Mouse (Mus musculus): ENCODE results near the gene 7530416G11Rik.

The 7530416G11Rik gene

DNA sequence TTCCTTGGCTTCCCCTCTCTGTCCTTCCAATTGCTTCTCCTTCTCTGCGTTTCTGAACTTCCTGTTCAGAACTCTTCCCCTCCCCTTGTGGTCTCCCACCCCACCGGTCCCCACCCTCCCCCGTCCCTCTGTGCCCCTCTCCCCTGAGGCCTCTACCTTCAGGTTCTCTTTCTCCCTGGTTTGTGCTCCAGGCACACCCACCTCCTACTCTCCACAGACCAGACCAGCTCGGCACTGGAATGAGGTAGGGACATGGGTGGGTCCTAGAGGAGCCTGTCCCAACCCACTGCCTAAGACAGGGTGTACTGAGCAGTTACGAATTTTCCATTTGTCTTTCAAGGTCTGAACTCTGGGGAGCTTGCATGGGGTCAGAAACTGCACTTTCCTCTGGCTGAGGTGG is 23.1 kb downstream of the 7530416G11Rik start:
- no peak for DNase-seq (ENCODE audit: low spot score)

DNA sequence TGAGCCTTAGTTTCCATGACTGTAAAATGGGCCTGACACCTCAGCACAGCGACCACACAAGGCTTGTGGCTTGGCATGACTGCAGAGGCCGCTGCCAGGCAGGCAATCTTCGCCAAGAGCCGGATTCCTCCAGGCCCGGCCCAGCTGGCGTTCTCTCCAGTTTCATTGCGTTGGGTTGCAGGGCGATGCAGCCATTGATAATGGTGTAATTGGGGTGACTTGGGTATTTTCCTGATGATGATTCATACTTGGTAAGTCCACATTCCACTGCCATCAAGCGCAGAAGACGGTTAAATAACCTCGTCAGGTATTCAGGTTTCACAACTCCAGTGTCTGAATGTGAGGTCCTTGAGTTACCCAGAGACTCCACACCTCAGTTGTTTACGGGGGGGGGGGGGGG is 23.7 kb downstream of the 7530416G11Rik start:
- DNase-seq (ENCODE audit: low spot score): no peak

DNA sequence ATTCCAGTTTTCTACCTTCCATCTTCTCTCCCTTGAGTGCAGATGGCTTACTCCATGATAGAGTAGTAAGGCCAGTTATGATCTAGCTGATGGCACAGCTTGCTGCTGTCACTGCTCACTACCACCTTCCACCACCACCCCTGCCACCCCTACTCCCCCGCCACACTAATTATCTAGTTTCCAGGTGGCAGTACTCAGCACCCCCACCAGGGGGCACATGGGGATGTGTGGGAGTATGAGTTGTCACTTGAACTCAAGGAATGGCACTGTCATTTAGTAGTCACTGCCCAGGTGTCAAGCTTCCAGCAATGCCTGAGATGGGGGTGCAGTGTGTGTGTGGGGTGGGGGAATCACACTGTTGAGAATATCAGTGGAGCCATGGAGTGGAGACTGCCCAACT is 25.4 kb downstream of the 7530416G11Rik start:
- DNase-seq (ENCODE audit: low spot score): peak; percentile 78

DNA sequence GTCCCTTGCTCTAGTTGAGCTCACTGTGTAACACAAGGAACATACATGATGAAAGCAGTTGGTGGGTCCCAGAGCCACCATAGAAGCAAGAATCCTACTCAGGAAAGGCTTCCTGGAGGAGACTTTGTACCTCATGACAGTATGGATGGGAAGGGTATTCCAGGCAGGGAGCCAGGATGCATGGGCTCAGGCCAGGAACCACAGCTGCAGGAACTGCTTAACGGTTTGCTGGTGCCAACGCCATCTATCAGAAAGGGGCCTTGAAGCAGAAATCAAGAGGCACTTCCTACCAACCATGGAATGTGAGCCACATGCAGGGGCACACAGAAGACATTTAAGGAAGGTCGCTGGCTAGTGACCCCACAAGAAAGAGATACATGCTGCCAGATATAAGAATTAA is 28.3 kb downstream of the 7530416G11Rik start:
- no peak for DNase-seq (ENCODE audit: low spot score)

DNA sequence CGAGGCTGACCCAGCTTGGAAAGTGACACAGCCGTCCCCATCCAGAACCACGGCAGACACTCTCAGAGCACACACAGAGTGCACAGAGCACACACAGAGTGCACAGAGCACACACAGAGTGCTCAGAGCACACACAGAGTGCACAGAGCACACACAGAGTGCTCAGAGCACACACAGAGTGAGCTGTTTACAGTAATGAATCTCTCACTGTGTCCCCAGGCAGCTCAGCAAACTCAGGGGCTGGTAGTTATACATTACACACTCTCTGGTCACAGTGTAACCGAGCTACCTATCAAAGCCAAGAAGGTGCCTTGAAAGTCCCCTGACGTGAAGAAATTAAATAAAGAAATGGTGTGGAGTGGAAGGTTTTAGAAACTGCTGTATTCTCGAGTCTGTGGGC is 33.6 kb downstream of the 7530416G11Rik start:
- no peak for DNase-seq (ENCODE audit: low spot score)

DNA sequence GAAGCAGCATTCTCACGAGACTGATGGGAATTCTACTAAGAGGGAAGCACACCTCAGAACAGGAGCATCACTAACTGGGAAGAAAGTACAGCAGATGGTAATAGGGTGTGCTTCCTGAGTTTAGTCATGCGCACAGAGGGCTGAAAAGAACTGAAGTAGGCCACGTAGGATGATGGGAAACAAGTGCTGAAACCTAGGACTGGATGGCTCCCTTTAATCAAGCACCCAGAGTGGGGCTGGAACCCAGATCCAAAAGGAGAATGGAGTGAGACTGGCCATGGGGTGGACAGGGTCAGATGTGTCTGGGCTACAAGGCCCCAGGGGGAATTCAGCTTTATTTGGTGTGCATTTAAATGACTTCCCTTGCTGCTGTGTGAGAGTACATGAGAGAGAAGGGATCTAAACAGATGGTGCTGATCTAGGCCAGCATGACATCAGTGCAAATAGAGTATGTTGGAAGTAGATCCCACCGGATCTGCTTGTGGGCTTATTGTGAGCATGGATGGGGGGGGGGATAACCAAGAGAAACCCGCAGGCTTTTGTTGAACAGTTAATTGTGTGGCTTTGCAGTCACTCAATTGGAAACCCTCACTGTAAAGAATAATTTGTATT is 36.5 kb downstream of the 7530416G11Rik start:
- DNase-seq (ENCODE audit: low spot score): no peak

DNA sequence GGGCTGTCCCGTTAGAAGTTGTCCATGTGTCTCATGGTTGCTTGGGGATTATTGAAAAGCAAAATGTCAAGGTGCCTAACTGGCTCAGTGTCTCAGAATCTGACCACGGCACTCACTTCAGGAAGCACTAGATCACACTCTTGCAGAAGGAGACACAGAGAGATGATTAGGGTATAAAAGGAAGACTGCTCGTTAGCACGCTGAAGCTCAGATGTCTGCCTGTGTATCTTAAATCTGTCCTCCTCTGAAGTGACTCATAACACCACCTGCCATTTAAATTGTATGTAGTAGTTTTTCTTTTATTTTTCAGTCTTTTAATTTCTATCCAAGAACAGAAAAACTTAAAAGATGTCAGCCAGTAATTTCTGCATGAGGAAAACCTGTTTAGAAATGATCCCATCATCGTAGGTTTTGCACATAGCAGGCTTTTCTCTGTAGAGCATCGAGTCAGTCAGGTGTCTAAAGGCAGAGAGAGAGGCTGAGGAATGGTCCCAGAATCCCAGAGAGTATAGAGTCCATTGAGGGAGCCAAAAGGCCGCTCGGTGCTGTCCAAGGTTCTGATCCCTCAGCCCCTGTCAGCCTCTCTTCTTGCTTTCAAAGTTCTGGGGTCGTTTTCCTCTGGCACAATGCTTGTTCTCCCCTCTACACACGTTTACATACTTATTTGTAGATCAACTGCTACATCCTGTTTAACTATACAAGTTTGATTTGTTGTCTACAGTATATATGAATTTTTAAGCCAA is 38.0 kb downstream of the 7530416G11Rik start:
- DNase-seq (ENCODE audit: low spot score): peak; percentile 67

DNA sequence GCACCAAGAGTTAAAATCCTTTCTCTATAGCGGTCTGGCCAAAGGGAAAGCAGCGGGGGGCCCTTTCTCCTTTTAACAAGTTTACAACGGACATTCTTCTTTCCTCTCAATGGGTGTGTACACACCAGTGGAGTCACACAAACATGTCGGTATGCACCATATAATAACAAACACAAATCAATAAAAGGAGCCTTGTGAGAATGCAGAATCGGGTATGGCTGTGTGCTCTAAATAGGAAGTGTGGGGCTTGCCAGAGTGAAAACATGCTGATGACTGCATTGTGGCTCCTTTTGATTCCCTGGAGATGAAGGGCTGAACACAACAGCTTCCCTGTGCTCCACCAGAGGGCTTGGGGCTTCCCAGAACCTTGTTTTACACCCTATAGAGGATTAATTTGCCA is 38.8 kb downstream of the 7530416G11Rik start:
- peak; percentile 54 for DNase-seq (ENCODE audit: low spot score)

DNA sequence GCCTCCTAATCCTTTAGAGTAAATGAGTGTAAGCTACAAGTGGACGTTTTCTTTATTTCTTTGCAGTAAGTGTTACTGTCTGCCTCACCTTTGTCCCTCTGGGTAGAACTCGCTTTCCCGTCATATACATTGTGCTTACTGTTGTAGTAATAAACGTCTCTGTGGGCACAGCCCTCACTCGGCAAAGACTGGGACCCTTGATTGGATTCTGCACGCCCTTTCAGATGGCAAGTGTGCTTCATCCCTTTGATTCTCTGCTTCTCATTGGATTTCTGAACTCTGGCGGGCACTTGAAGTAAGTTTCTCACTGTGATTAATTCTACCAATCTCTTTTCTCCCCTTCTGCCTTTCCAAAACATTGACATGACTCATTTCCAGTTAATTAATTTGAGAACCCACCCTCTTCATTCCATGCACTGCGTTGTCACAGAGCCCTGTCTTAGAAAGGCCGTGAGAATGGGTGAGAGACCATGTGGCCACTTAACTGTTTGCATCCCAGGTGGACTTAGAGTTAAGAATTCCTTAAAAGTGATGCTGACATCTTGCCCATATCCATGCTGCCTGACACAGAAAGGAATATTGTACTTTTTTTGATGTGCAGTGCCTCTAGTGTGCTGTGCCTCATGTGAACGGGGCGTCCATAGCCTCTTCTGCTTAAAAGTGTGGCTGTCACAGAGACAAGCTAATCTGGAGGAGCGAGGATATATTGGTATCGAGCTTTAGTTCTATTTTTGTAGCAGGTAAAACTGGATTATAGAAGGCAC is 39.8 kb downstream of the 7530416G11Rik start:
- no peak for DNase-seq (ENCODE audit: low spot score)

DNA sequence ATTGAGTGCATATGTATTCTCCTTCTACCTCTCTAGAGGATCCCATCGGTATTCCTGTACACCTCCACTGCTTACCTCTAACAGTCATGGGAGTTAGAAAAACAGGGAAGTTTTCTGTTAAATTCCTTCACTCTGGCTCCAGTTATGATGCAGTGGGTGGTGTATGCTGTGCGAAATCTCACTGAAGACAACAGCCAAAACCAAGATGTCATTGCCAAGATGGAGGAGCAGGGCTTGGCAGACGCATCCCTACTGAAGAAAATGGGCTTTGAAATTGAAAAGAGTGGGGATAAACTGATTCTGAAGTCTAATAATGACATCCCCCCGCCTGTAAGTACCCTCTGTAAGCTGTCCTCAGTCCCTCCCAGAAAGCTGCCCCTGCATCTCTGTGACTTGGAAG is 40.9 kb downstream of the 7530416G11Rik start:
- no peak for DNase-seq (ENCODE audit: low spot score)

DNA sequence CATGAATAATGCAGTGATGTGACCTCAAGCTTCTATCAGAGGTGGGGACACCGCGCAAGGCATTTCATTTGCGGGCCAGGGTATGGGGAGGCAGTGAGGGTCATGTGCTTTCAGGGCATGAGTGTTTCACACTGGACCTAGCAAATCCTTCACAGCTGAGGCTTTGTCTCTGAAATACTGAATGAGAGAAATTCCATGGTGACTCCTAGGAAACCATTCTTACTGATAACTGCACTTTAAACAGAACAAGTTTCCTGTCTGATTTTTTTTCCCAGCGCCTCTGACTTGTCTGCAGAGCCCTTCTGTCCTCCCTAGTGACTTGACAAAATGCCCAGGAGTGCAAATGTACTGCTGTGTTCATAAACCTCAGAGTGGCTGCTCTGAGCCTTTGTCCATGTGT is 41.5 kb downstream of the 7530416G11Rik start:
- DNase-seq (ENCODE audit: low spot score): no peak

DNA sequence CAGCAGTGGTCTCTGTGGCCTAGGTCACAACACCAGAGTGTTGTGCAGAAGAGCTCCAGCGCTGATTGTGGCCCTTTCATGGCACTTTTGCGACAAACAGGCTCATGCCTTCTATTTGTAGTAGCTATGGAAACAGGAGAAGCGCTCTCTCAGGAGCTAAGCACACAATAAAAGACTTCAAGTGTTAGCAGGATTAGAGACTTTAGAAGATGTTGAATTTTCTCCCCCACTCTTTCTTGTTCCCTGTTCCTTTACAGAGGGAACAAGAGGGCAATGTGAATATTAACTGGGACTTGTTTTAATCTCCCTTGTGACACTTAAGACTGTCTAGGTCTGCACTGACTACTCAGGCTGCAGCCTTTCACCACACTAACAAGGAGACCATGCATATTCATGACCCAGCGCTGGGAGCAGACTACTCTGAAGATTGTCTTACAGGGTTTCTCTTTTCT is 44.4 kb downstream of the 7530416G11Rik start:
- DNase-seq (ENCODE audit: low spot score): no peak

DNA sequence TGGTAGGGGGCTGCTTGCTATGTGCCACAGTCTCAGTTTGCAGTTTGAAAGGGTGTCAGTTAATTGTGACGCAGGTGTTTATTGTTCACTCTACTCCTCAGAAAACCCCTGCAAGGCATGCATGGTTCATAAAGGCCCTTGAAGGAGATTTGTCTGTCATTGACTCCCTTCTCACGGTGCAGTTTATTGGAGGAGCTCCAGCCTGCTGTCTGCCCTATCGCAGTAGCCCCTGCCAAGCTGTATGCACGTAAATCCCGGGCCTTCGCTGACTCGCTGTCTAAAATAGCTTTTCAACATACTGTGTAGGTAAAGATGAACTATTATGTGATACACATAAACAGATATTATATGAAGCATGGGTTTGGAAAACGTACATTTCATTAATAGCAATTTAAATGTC is 45.2 kb downstream of the 7530416G11Rik start:
- DNase-seq (ENCODE audit: low spot score): no peak

DNA sequence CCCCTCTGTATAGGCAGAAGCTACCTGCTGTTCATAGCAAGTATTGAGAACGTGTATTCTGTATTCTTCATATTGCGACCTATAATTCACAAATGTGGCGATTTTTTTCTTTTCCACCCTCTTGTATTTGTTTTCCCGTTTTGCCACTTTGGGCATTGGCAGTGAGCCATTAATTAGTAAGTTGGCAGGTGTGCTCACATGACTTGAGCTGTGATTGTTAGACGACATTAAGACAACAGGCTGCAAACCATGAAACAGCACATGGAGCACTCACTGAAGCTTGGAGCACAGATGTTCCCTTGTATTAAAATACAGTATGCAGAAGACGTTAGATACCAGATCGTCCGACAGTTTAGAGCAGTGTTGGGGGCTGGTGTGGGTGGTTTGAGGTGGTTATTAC is 46.1 kb downstream of the 7530416G11Rik start:
- no peak for DNase-seq (ENCODE audit: low spot score)

DNA sequence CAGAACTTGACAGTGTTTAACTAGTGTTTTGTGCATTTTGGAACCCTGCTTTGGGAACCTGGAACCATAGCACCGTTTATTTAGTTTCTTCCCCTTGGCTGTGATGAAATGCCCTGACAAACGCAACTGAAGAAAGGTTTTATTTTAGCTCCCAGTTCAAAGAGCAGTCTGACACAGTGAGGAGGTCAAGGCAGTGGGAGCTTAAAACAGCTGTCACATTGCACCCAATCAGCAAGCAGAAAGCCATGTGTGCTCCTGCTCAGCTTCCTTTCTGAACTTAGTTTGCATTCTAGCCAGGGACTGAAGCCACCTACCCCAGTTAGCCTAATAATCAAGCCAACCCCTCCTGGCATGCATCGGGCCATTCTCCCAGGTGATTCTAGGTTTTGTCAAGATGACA is 56.4 kb downstream of the 7530416G11Rik start:
- no peak for DNase-seq (ENCODE audit: low spot score)
